Mouse (Mus musculus): Measurements from ENCODE around the gene Zfhx3. TPM values are rescaled to one million over a fixed set of nuclear protein-coding genes. Genes with fewer than 3 reads are reported as not detected.

Zfhx3 gene
- polyA plus RNA-seq, 1 experiment from 2014 or later, result 32.2 TPM

DNA sequence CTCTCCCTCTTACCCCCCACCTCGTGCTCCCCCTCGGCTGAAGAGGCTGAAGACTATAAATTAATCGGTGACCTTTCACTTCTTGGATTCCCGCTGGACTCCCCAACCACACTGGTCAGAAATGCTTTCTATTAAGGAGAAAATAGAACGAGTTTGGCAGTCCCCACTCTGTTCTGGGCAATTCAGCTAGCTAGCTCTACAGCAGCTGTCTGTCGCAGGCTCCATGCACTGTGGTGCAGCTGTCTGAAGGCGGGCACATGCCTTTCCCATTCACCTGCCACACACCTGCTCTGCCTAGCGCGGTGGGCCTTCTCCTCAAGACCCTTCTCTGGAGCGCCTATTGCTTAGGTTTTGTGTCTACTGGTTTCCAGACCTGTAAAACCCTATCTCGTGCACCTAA, 1000.7 kb downstream of the Zfhx3 start:
- WGBS, result 68% methylated on average over 11 of the region's 11 CpGs
- Histone ChIP-seq H3K9ac (replicated peaks; ENCODE audit: low read depth, low read length) (no peak overlapping the region), H3K9me3 (ENCODE audit: control insufficient read depth, low read length) (no peaks in the 10 kb centered on the region), H3K27me3 (ENCODE audit: control insufficient read depth, insufficient read depth, low read length) (no peaks in the 10 kb centered on the region), H3K4me3 (ENCODE audit: low read depth, low read length) (no peak overlapping the region), H3K36me3 (ENCODE audit: control insufficient read depth, insufficient read depth, low read length) (peaks cover 20% of the 10 kb centered on the region), H3K4me1 (ENCODE audit: control insufficient read depth, insufficient read depth, low read length) (no peaks in the 10 kb centered on the region; the same call in 1 of the 2 replicates), H3K27ac (ENCODE audit: low read depth, low read length) (no peak overlapping the region; the same call in 1 of the 2 replicates), H3K4me2 (ENCODE audit: low read depth, low read length) (no peak overlapping the region)
- ATAC-seq (ENCODE audit: low read depth), result no peak

GRCm38 (mm10) chr8:108944312-108944711, 1001.9 kb downstream of the Zfhx3 start:
- H3K36me3 ChIP-seq (ENCODE audit: control insufficient read depth, insufficient read depth, low read length), result peaks cover 26% of the 10 kb centered on the region
- H3K4me1 ChIP-seq (ENCODE audit: control insufficient read depth, insufficient read depth, low read length), result no peaks in the 10 kb centered on the region; the same call in 1 of the 2 replicates
- no peak overlapping the region for H3K27ac ChIP-seq (ENCODE audit: low read depth, low read length)
- no peak overlapping the region for H3K4me3 ChIP-seq (ENCODE audit: low read depth, low read length)
- H3K9me3 ChIP-seq (ENCODE audit: control insufficient read depth, low read length), result no peaks in the 10 kb centered on the region; the same call in 1 of the 2 replicates
- WGBS, result 38% methylated on average over 13 of the region's 13 CpGs
- H3K4me2 ChIP-seq (ENCODE audit: low read depth, low read length), result no peak overlapping the region
- H3K27me3 ChIP-seq (ENCODE audit: control insufficient read depth, insufficient read depth, low read length), result no peaks in the 10 kb centered on the region
- no peak overlapping the region for H3K9ac ChIP-seq (replicated peaks; ENCODE audit: low read depth, low read length)
- ATAC-seq (ENCODE audit: low read depth), result no peak

DNA sequence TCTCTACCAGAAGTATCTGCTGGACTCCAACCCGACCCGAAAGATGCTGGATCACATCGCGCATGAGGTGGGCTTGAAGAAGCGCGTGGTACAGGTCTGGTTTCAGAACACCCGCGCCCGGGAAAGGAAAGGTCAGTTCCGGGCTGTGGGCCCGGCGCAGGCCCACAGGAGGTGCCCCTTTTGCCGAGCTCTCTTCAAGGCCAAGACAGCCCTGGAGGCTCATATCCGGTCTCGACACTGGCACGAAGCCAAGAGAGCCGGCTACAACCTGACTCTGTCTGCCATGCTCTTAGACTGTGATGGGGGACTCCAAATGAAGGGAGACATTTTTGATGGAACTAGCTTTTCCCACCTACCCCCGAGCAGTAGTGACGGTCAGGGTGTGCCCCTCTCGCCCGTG, 1007.9 kb downstream of the Zfhx3 start:
- Histone ChIP-seq H3K9ac (replicated peaks; ENCODE audit: low read depth, low read length) (no peak overlapping the region), H3K4me1 (ENCODE audit: control insufficient read depth, insufficient read depth, low read length) (no peaks in the 10 kb centered on the region), H3K36me3 (ENCODE audit: control insufficient read depth, insufficient read depth, low read length) (peaks cover 45% of the 10 kb centered on the region), H3K27me3 (ENCODE audit: control insufficient read depth, insufficient read depth, low read length) (no peaks in the 10 kb centered on the region), H3K4me3 (ENCODE audit: low read depth, low read length) (no peak overlapping the region), H3K27ac (ENCODE audit: low read depth, low read length) (no peak overlapping the region), H3K9me3 (ENCODE audit: control insufficient read depth, low read length) (peaks cover 9% of the 10 kb centered on the region; the same call in 1 of the 2 replicates), H3K4me2 (ENCODE audit: low read depth, low read length) (no peak overlapping the region)
- no peak for ATAC-seq (ENCODE audit: low read depth)
- 97% methylated on average over 21 of the region's 21 CpGs for WGBS

DNA sequence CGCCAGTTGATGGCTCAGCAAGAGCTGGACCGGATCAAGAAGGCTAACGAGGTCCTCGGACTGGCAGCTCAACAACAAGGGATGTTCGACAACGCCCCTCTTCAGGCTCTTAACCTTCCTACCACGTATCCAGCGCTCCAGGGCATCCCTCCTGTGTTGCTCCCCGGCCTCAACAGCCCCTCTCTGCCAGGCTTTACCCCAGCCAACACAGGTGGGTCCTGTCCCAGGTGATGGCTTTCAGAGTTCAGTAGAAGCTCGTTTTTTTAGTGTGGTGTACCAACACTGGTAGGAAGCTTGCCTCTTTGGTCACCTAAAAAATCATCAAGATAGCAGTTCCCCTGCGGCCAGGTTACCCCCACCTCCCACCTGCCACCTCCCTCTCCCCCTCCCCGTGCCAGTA, 1009.1 kb downstream of the Zfhx3 start:
- ATAC-seq (ENCODE audit: low read depth), result no peak
- H3K27ac ChIP-seq (ENCODE audit: low read depth, low read length), result no peak overlapping the region
- WGBS, result 98% methylated on average over 12 of the region's 12 CpGs
- H3K4me3 ChIP-seq (ENCODE audit: low read depth, low read length), result no peak overlapping the region
- H3K27me3 ChIP-seq (ENCODE audit: control insufficient read depth, insufficient read depth, low read length), result no peaks in the 10 kb centered on the region
- no peak overlapping the region for H3K4me2 ChIP-seq (ENCODE audit: low read depth, low read length)
- no peak overlapping the region for H3K9ac ChIP-seq (replicated peaks; ENCODE audit: low read depth, low read length)
- peaks cover 9% of the 10 kb centered on the region; the same call in 1 of the 2 replicates for H3K9me3 ChIP-seq (ENCODE audit: control insufficient read depth, low read length)
- peaks cover 51% of the 10 kb centered on the region for H3K36me3 ChIP-seq (ENCODE audit: control insufficient read depth, insufficient read depth, low read length)
- H3K4me1 ChIP-seq (ENCODE audit: control insufficient read depth, insufficient read depth, low read length), result no peaks in the 10 kb centered on the region

DNA sequence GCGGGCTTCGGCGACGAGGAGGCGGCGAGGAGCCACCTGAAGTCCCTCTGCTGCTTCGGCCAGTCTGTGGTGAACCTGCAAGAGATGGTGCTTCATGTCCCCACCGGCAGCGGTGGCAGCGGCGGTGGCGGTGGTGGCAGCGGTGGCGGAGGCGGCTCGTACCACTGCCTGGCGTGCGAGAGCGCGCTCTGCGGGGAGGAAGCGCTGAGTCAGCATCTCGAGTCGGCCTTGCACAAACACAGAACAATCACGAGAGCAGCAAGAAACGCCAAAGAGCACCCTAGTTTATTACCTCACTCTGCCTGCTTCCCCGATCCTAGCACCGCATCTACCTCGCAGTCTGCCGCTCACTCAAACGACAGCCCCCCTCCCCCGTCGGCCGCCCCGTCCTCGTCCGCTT, 1014.0 kb downstream of the Zfhx3 start:
- no peaks in the 10 kb centered on the region for H3K27me3 ChIP-seq (ENCODE audit: control insufficient read depth, insufficient read depth, low read length)
- peaks cover 17% of the 10 kb centered on the region for H3K36me3 ChIP-seq (ENCODE audit: control insufficient read depth, insufficient read depth, low read length)
- H3K4me3 ChIP-seq (ENCODE audit: low read depth, low read length), result no peak overlapping the region
- no peak overlapping the region for H3K27ac ChIP-seq (ENCODE audit: low read depth, low read length)
- no peak overlapping the region for H3K9ac ChIP-seq (replicated peaks; ENCODE audit: low read depth, low read length)
- no peaks in the 10 kb centered on the region for H3K4me1 ChIP-seq (ENCODE audit: control insufficient read depth, insufficient read depth, low read length)
- H3K4me2 ChIP-seq (ENCODE audit: low read depth, low read length), result no peak overlapping the region; the same call in 1 of the 2 replicates
- no peaks in the 10 kb centered on the region for H3K9me3 ChIP-seq (ENCODE audit: control insufficient read depth, low read length)
- ATAC-seq (ENCODE audit: low read depth), result no peak
- WGBS, result 72% methylated on average over 37 of the region's 37 CpGs

DNA sequence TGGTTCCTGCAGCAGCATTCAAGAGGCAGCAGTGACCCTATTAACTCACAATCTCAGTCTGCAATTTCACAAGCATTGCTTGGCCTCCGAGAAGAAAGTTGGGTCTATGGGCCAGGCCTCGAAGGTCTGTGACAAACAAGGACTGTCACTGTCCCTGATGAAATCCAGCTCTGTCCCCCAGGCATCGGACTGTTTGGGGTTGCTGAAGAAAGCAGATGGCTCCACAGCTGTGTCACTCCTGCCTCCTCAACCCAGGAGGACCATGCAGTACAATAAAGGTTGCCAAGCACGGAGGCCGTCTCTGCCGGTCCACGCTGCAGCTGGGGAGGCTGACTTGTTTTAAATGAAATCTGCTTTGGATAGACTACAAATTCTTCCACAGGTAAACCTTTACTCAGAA, 1020.1 kb downstream of the Zfhx3 start:
- no peaks in the 10 kb centered on the region for H3K9me3 ChIP-seq (ENCODE audit: control insufficient read depth, low read length)
- no peak overlapping the region for H3K27ac ChIP-seq (ENCODE audit: low read depth, low read length)
- 21% methylated on average over 7 of the region's 7 CpGs for WGBS
- no peak overlapping the region for H3K4me3 ChIP-seq (ENCODE audit: low read depth, low read length)
- 0 out of 2 replicates have a peak, but pooled peaks cover 3% of the 10 kb centered on the region for H3K4me1 ChIP-seq (ENCODE audit: control insufficient read depth, insufficient read depth, low read length)
- H3K9ac ChIP-seq (replicated peaks; ENCODE audit: low read depth, low read length), result no peak overlapping the region
- no peak for ATAC-seq (ENCODE audit: low read depth)
- no peak overlapping the region for H3K4me2 ChIP-seq (ENCODE audit: low read depth, low read length)
- no peaks in the 10 kb centered on the region for H3K36me3 ChIP-seq (ENCODE audit: control insufficient read depth, insufficient read depth, low read length)
- no peaks in the 10 kb centered on the region for H3K27me3 ChIP-seq (ENCODE audit: control insufficient read depth, insufficient read depth, low read length)

- ATAC-seq (ENCODE audit: low read depth), result no peak
- Histone ChIP-seq H3K36me3 (ENCODE audit: control insufficient read depth, insufficient read depth, low read length) (no peaks in the 10 kb centered on the region), H3K27me3 (ENCODE audit: control insufficient read depth, insufficient read depth, low read length) (no peaks in the 10 kb centered on the region), H3K9ac (replicated peaks; ENCODE audit: low read depth, low read length) (no peak overlapping the region), H3K27ac (ENCODE audit: low read depth, low read length) (no peak overlapping the region), H3K4me2 (ENCODE audit: low read depth, low read length) (no peak overlapping the region), H3K9me3 (ENCODE audit: control insufficient read depth, low read length) (no peaks in the 10 kb centered on the region), H3K4me1 (ENCODE audit: control insufficient read depth, insufficient read depth, low read length) (0 out of 2 replicates have a peak, but pooled peaks cover 3% of the 10 kb centered on the region), H3K4me3 (ENCODE audit: low read depth, low read length) (no peak overlapping the region)
- 77% methylated on average over 2 of the region's 2 CpGs for WGBS
Measured at GRCm38 (mm10) chr8:108963181-108963580, 1020.7 kb downstream of the Zfhx3 start.

DNA sequence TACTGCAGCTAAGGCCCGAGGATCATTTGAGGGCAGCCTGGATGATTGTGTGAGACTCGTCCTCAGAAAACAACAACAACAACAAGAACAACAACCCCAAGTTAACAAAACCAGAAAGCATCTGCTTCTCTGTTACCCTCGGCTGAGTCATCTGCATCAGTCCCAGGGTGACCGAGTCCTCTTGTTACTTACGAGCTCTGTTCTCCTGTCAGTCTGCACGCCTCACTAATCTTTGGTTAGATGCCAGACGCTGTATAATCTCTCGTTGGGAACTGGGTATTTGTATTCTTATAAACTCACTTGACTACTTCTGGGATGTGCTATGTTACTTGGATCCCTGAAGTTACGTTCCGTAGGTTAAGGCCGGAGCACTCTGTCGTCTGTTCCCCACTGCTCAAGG, 1023.6 kb downstream of the Zfhx3 start:
- Histone ChIP-seq H3K4me2 (ENCODE audit: low read depth, low read length) (no peak overlapping the region), H3K27me3 (ENCODE audit: control insufficient read depth, insufficient read depth, low read length) (no peaks in the 10 kb centered on the region), H3K4me1 (ENCODE audit: control insufficient read depth, insufficient read depth, low read length) (0 out of 2 replicates have a peak, but pooled peaks cover 3% of the 10 kb centered on the region), H3K9me3 (ENCODE audit: control insufficient read depth, low read length) (no peaks in the 10 kb centered on the region), H3K9ac (replicated peaks; ENCODE audit: low read depth, low read length) (no peak overlapping the region), H3K27ac (ENCODE audit: low read depth, low read length) (no peak overlapping the region), H3K36me3 (ENCODE audit: control insufficient read depth, insufficient read depth, low read length) (no peaks in the 10 kb centered on the region), H3K4me3 (ENCODE audit: low read depth, low read length) (no peak overlapping the region)
- no peak for ATAC-seq (ENCODE audit: low read depth)
- 73% methylated on average over 12 of the region's 12 CpGs for WGBS

DNA sequence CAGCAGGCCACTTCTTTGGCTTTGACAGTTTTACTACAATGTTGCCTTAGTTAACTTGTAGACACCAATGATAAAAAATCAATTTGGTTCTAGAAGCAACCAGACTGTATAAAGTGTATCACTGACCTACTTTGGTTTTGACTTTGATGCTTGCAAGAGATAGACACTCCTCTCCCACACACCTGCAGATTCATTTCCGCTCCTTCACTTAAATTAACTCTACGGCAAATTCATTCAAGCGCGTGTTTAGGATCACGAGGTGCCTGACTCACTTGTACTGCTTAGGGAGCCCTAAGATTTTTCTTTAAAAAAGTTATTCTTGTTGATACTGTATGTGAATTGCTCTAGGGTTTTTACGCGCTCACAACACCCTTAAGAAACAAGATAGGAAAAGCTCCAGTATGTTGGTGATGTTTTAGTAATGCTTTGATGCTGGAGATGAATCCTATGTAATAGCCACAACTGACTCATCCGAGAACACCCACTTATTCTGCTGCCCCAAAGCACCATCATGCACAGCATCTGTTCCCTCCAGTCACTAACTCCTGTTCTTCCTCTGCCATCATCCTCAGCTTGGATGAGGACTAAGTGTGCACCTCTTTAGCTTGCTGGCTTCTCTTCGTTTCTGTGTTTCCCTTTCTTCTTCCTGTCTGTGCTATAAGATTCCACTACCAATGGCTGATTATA, 1031.3 kb downstream of the Zfhx3 start:
- no peak for ATAC-seq (ENCODE audit: low read depth)
- Histone ChIP-seq H3K27me3 (ENCODE audit: control insufficient read depth, insufficient read depth, low read length) (no peaks in the 10 kb centered on the region), H3K9ac (replicated peaks; ENCODE audit: low read depth, low read length) (no peak overlapping the region), H3K36me3 (ENCODE audit: control insufficient read depth, insufficient read depth, low read length) (no peaks in the 10 kb centered on the region), H3K4me1 (ENCODE audit: control insufficient read depth, insufficient read depth, low read length) (no peaks in the 10 kb centered on the region), H3K4me2 (ENCODE audit: low read depth, low read length) (no peak overlapping the region), H3K9me3 (ENCODE audit: control insufficient read depth, low read length) (no peaks in the 10 kb centered on the region), H3K27ac (ENCODE audit: low read depth, low read length) (no peak overlapping the region), H3K4me3 (ENCODE audit: low read depth, low read length) (no peak overlapping the region)
- 89% methylated on average over 9 of the region's 9 CpGs for WGBS

Data from neural tube, embryonic 14.5 days (tissue).